Mouse (Mus musculus): ENCODE results near the gene Tapbpl. TPM values are rescaled to one million over a fixed set of nuclear protein-coding genes. Genes with fewer than 3 reads are reported as not detected.

Gene Tapbpl
- total RNA-seq, 2 experiments from 2014 or later, result 2.4 to 2.6 TPM

DNA sequence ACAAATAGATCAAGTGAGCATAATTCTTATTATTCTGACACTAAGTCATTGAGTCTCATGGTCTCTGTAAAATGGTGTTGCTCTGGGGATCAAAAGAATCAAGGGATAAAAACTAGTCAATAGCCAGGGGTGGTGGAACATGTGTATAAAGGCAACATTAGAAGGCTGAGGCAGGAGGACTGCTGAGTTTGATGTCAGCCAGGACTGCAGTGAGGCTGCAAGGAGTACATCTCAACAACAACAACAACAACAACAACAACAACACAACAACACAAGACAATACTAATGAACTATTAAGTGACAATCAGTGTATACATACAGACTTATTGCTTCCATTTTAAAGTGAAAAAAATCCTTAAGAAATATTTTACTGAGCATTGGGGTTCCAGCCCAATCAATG, 40.8 kb downstream of the Tapbpl start:
- H3K27ac ChIP-seq, result peak overlapping the region; percentile 97
- no peak for TF ChIP-seq CTCF (IDR thresholded peaks at IDR 0.05)
- peak overlapping the region; percentile 80 for H3K4me3 ChIP-seq
- intact Hi-C loops (cut with DNase I), result no loop called here
- DNase-seq, result no peak

- no peak overlapping the region for H3K27ac ChIP-seq
- no peak for TF ChIP-seq CTCF (IDR thresholded peaks at IDR 0.05)
- no peak overlapping the region for H3K4me3 ChIP-seq
- no peak for DNase-seq
- intact Hi-C loops (cut with DNase I), result no loop called here
Observed at GRCm38 (mm10) chr6:125186203-125186602, 45.5 kb downstream of the Tapbpl start.

DNA sequence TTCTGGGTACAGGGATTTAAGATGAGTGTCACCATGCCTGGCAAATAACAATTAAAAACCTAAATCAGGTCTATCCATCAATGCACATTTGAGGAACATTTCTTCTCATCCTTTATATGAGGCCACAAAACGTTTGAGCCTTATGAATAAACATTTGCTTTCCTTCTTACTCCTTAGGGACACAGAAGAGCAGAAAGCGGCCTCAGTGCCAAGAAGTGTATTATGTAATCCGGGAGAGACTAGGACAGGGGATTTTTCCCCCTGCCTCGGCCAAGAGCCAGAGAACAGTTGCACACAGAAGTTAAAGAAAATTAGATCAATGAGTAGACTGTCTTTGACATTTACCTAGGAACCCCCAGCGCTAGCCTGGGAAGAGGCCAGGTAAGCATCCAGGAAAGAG, 49.5 kb downstream of the Tapbpl start:
- intact Hi-C loops (cut with DNase I), result no loop called here
- no peak for TF ChIP-seq CTCF (IDR thresholded peaks at IDR 0.05)

DNA sequence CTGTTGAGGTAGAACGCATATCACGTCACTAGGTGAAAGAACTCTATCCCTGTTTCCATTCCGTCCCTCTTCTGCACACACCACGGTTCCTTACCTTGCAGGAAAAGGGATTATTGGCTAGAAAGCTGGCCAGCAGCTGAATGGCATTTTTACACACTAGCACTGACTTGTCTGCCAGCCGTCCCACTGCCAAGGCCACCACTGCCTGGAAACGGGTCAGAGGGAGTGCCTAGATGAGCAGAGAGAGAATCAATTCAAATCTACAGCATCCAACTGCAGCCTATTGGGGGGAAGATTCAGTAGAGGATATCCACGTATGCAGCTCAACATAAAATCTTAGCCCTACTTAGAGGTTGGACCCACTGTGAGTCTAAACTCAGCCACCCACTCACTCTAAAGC, 52.1 kb downstream of the Tapbpl start:
- intact Hi-C loops (cut with DNase I), result loop anchor here (5.0 kb wide), 1 partner anchor 77 kb away; no protein-coding TSS in a partner anchor
- no peak for TF ChIP-seq CTCF (IDR thresholded peaks at IDR 0.05)
- DNase-seq, result no peak
- no peak overlapping the region for H3K4me3 ChIP-seq
- H3K27ac ChIP-seq, result no peak overlapping the region

More for the DNA sequence above, 49.5 kb downstream of the Tapbpl start:
- Histone ChIP-seq H3K27ac (no peak overlapping the region; the same call in 1 of the 2 replicates), H3K4me3 (no peak overlapping the region)
- no peak for DNase-seq

DNA sequence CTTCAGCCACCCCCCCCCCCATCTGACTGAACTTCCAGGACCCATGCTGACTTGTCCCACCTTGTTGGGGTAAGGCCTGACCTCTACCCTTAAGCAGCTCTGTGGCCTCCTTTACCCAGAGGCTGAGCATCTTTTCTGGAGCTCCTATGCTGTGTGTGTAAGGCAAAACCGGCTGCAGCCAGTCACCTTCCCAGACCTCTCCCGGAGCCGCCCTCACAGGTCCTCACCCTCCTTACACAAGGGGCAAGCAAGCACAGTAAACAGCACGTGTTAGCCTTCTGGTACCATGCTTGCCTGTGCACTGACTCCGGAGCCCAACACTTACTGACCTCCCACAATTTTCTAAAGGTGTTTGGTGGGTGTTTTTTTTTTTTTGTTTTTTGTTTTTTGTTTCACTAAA, 56.2 kb downstream of the Tapbpl start:
- intact Hi-C loops (cut with DNase I), result loop anchor here (5.0 kb wide), 1 partner anchor 73 kb away; no protein-coding TSS in a partner anchor
- no peak for DNase-seq
- TF ChIP-seq CTCF (IDR thresholded peaks at IDR 0.05), result no peak
- no peak overlapping the region for H3K4me3 ChIP-seq
- no peak overlapping the region for H3K27ac ChIP-seq

Small RNA genes within 50 kb of the gene (microRNA-seq; reads per million reads assigned to microRNA genes)
- gene Mir3098, result not detected
- gene Mir8113, result not detected

Other genes starting within 250 kb of the Tapbpl start
- under 1 TPM; 0.22 to 0.41 TPM for gene Pianp, start 235.2 kb downstream of the Tapbpl start, total RNA-seq (2021)
- 10 to 100 TPM; 24.4 to 28.0 TPM for gene Zfp384, start 222.7 kb downstream of the Tapbpl start, total RNA-seq (2021)
- 10 to 100 TPM; 26.8 to 28.3 TPM for gene Ing4, start 192.1 kb downstream of the Tapbpl start, total RNA-seq (2021)
- gene Acrbp, start 182.2 kb downstream of the Tapbpl start, total RNA-seq (2021), result 1 to 10 TPM; 2.4 to 4.5 TPM
- gene Lpar5, start 163.9 kb downstream of the Tapbpl start, total RNA-seq (2021), result not detected
- 10 to 100 TPM; 68.8 to 71.2 TPM for gene Chd4, start 135.9 kb downstream of the Tapbpl start, total RNA-seq (2021)
- 10 to 100 TPM; 17.9 to 18.1 TPM for gene Nop2, start 100.0 kb downstream of the Tapbpl start, total RNA-seq (2021)
- gene Iffo1, start 86.6 kb downstream of the Tapbpl start, total RNA-seq (2021), result 1 to 10 TPM; 7.8 to 9.4 TPM
- gene Gapdh, start 65.4 kb downstream of the Tapbpl start, total RNA-seq (2021), result over 10,000 TPM in 1 of 2 experiments, 1,000 to 10,000 TPM in 1; 9,742 to 11,894 TPM
- 1 to 10 TPM; 6.5 to 9.8 TPM for gene Ncapd2, start 40.2 kb downstream of the Tapbpl start, total RNA-seq (2021)
- 100 to 1,000 TPM; 214 to 262 TPM for gene Mrpl51, start 40.1 kb downstream of the Tapbpl start, total RNA-seq (2021)
- 10 to 100 TPM; 14.3 to 16.0 TPM for gene Vamp1, start 16.3 kb downstream of the Tapbpl start, total RNA-seq (2021)
- under 1 TPM; 0.31 to 0.64 TPM for gene Cd27, start 5.2 kb upstream of the Tapbpl start, total RNA-seq (2021)
- not detected for gene Tuba3a, start 54.2 kb upstream of the Tapbpl start, total RNA-seq (2021)
- 10 to 100 TPM; 20.3 to 21.2 TPM for gene Ltbr, start 82.0 kb upstream of the Tapbpl start, total RNA-seq (2021)
- gene Scnn1a, start 88.8 kb upstream of the Tapbpl start, total RNA-seq (2021), result under 1 TPM; 0.10 to 0.14 TPM
- gene Tnfrsf1a, start 117.5 kb upstream of the Tapbpl start, total RNA-seq (2021), result 10 to 100 TPM; 25.8 to 26.2 TPM
- not detected for gene Plekhg6, start 148.9 kb upstream of the Tapbpl start, total RNA-seq (2021)